Mouse (Mus musculus): Measurements from ENCODE around the gene Arl1. TPM values are rescaled to one million over a fixed set of nuclear protein-coding genes. Genes with fewer than 3 reads are reported as not detected.
"Not testable (repeated sequence)": the region's sequence is repeated elsewhere in the genome, so short reads cannot be mapped to it uniquely, and the experiment has no call there.

The Arl1 gene
- polyA plus RNA-seq, 1 experiment from 2014 or later: 186 TPM

DNA sequence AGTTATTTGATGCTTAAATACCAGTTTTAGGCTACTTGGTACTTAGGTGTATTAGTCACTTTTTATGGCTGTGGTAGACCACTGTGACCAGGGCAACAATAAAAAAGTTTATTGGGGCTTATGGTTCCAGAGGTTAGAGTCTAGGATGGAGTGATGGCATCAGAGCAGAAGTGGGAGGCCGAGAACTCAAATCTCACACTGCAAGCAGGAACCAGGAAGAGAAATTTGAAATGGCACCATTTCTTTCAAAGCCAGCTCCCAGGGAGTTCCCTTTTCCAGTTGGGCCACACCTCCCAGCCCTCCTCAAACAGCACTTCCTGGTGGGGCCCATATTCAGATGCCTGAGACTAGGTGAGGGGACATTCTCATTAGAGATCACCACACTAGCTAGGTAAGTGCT lies 9.2 kb downstream of the Arl1 start:
- H3K36me3 ChIP-seq (ENCODE audit: control insufficient read depth, insufficient read depth, low read length): peaks cover 64% of the 10 kb centered on the region
- H3K4me3 ChIP-seq (ENCODE audit: low read length): no peak overlapping the region
- H3K27me3 ChIP-seq (ENCODE audit: control insufficient read depth, insufficient read depth, low read length): no peaks in the 10 kb centered on the region
- no peak for ATAC-seq (ENCODE audit: low FRiP score, low TSS enrichment)
- no peaks in the 10 kb centered on the region for H3K9me3 ChIP-seq (ENCODE audit: control insufficient read depth, low read length)
- no peak overlapping the region for H3K4me2 ChIP-seq (replicated peaks; ENCODE audit: low read depth, low read length)
- H3K27ac ChIP-seq (ENCODE audit: low read depth, low read length): no peak overlapping the region
- no peak overlapping the region for H3K9ac ChIP-seq (ENCODE audit: low read depth, low read length)
- WGBS: 86% methylated on average over 1 of the region's 1 CpGs
- H3K4me1 ChIP-seq (ENCODE audit: control insufficient read depth, insufficient read depth, low read length): no peaks in the 10 kb centered on the region

DNA sequence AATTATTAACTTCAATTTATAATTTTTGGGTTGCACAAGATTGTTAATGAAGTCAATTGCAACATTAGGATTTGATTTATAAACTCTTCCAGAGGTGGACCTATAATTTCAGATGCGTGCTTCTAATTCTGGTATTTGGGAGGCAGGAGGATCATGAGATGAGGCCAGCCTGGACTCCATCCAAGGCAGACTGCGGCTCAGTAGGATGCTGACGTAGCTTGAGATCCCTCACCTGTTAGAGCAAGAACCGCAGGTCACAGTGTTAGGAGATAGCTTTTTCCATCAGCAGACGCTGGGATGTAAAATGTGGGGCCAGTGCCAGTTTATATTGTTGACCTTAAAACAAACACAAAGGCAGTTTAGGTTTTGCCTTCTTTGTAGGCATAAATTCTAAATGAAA lies 10.1 kb downstream of the Arl1 start:
- Histone ChIP-seq H3K4me3 (ENCODE audit: low read length) (no peak overlapping the region), H3K27ac (ENCODE audit: low read depth, low read length) (no peak overlapping the region), H3K4me2 (replicated peaks; ENCODE audit: low read depth, low read length) (no peak overlapping the region), H3K27me3 (ENCODE audit: control insufficient read depth, insufficient read depth, low read length) (no peaks in the 10 kb centered on the region), H3K9ac (ENCODE audit: low read depth, low read length) (no peak overlapping the region), H3K4me1 (ENCODE audit: control insufficient read depth, insufficient read depth, low read length) (no peaks in the 10 kb centered on the region), H3K36me3 (ENCODE audit: control insufficient read depth, insufficient read depth, low read length) (peaks cover 71% of the 10 kb centered on the region), H3K9me3 (ENCODE audit: control insufficient read depth, low read length) (no peaks in the 10 kb centered on the region)
- WGBS: 78% methylated on average over 5 of the region's 5 CpGs
- no peak for ATAC-seq (ENCODE audit: low FRiP score, low TSS enrichment)

DNA sequence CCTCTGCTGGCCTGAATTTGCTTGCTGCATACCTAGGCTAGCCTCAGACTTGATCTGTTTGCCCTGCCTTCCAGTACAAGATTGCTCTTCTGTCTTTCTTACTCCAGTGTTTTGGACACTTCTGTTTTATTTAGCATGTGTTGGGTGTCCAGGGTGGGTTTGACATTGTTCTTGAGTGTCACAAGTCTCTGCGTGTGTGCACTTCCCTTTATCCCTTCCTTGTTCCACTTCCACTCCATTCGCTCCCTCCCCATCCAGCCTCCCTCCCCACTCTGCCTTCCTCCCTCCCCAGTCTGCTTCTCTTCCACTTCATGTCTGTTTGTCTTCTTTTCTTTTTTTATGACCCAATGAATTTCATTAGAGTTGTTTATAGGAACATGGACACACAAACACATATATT lies 10.8 kb downstream of the Arl1 start:
- no peak overlapping the region for H3K4me3 ChIP-seq (ENCODE audit: low read length)
- H3K9me3 ChIP-seq (ENCODE audit: control insufficient read depth, low read length): no peaks in the 10 kb centered on the region
- no peaks in the 10 kb centered on the region for H3K4me1 ChIP-seq (ENCODE audit: control insufficient read depth, insufficient read depth, low read length)
- peaks cover 69% of the 10 kb centered on the region for H3K36me3 ChIP-seq (ENCODE audit: control insufficient read depth, insufficient read depth, low read length)
- ATAC-seq (ENCODE audit: low FRiP score, low TSS enrichment): no peak
- WGBS: 84% methylated on average over 2 of the region's 2 CpGs
- H3K27ac ChIP-seq (ENCODE audit: low read depth, low read length): no peak overlapping the region
- H3K27me3 ChIP-seq (ENCODE audit: control insufficient read depth, insufficient read depth, low read length): no peaks in the 10 kb centered on the region
- no peak overlapping the region for H3K4me2 ChIP-seq (replicated peaks; ENCODE audit: low read depth, low read length)
- no peak overlapping the region for H3K9ac ChIP-seq (ENCODE audit: low read depth, low read length)

DNA sequence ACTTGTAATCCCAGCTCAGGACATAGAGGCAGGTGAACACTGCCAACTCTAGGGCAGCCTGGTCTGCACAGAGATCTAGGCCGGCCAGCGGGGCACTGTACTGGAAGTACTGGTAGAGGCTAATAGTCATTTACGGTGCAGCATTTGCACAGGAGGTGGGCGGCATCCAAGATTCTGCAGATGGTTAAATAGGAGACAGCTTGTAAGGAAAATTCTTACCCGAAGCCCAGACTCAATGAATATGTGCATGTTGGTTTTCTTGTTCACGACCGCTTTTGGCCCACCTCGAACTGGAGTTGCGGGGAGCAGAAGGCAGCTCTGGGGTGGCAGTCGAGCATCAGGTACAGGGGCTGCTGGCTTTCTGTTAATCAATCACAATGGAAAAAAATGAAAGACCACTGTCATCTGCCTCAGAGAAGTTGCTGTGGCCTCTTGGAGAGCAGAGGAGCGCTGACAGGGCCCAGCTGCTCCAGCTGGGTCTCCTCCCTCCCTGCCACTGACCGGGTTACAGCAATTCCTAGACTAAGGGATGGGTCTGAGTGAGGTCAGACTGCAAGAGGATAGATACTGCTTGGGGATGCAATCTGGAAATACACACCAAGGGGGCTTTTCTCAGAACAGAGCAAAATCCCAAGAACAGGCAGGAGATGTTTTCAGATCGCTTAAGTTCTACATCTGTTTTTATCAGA lies 31.0 kb downstream of the Arl1 start:
- Histone ChIP-seq H3K4me3 (ENCODE audit: low read length) (no peak overlapping the region), H3K9ac (ENCODE audit: low read depth, low read length) (no peak overlapping the region), H3K27me3 (ENCODE audit: control insufficient read depth, insufficient read depth, low read length) (no peaks in the 10 kb centered on the region), H3K36me3 (ENCODE audit: control insufficient read depth, insufficient read depth, low read length) (peaks cover 86% of the 10 kb centered on the region), H3K9me3 (ENCODE audit: control insufficient read depth, low read length) (no peaks in the 10 kb centered on the region), H3K4me2 (replicated peaks; ENCODE audit: low read depth, low read length) (no peak overlapping the region), H3K27ac (ENCODE audit: low read depth, low read length) (no peak overlapping the region), H3K4me1 (ENCODE audit: control insufficient read depth, insufficient read depth, low read length) (no peaks in the 10 kb centered on the region)
- ATAC-seq (ENCODE audit: low FRiP score, low TSS enrichment): no peak
- WGBS: 89% methylated on average over 13 of the region's 13 CpGs

DNA sequence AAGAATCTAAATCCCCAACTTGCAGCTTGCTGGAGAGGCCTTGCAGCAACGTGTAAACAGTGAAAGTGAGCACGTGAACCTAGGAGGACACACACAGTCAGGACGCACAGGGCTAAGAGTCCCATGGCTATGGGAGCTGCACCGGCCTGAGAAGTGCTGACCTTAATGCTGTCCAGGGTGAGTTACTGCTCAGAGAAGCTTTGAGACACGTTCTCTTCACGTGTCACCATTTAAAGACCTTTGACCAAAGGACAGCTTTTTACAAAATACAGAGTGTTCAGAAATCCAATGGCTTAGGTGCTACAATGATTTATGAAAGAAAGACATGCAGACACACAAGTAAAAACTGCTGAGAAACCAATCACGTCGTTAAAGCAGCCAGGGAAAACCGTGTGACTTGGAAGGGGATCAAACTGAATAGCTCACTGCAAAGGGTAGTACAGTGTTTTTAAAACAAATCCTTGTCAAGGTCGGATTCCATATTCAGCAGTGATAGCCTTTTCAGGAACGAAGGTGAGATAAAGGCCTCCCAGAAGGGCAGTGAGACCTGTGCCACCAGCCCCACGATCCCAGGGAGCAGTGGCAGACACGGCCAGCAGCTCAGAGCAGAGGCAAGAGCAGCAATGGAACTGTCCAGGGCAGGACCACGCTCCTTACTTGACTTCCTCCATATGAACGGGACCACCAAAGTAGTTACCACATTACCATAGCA lies 34.9 kb downstream of the Arl1 start:
- WGBS: 85% methylated on average over 15 of the region's 15 CpGs
- no peak overlapping the region for H3K9ac ChIP-seq (ENCODE audit: low read depth, low read length)
- H3K27me3 ChIP-seq (ENCODE audit: control insufficient read depth, insufficient read depth, low read length): no peaks in the 10 kb centered on the region
- peaks cover 84% of the 10 kb centered on the region for H3K36me3 ChIP-seq (ENCODE audit: control insufficient read depth, insufficient read depth, low read length)
- no peak overlapping the region for H3K27ac ChIP-seq (ENCODE audit: low read depth, low read length)
- no peak overlapping the region for H3K4me2 ChIP-seq (replicated peaks; ENCODE audit: low read depth, low read length)
- no peaks in the 10 kb centered on the region for H3K9me3 ChIP-seq (ENCODE audit: control insufficient read depth, low read length)
- H3K4me1 ChIP-seq (ENCODE audit: control insufficient read depth, insufficient read depth, low read length): no peaks in the 10 kb centered on the region
- no peak overlapping the region for H3K4me3 ChIP-seq (ENCODE audit: low read length)
- ATAC-seq (ENCODE audit: low FRiP score, low TSS enrichment): no peak

DNA sequence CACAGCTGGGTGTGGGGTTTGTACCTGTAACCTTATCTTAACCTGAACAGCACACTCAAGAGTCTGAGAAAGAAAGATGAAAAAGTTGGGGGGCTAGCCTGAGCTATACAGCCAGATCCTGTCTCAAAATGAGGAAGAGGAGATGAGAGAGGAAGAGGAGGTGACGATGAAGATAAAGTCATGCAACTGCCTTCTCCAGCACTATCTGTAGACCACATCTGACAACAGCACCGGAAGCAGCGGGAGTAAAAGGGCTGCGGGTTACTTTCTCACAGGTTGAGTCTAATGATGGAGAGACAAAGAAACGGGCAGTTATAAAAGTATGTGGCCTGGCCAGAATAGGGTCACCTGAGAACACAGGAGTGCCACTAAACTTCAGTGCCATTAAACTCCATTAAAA lies 38.3 kb downstream of the Arl1 start:
- ATAC-seq (ENCODE audit: low FRiP score, low TSS enrichment): no peak
- Histone ChIP-seq H3K4me3 (ENCODE audit: low read length) (no peak overlapping the region), H3K9me3 (ENCODE audit: control insufficient read depth, low read length) (no peaks in the 10 kb centered on the region), H3K36me3 (ENCODE audit: control insufficient read depth, insufficient read depth, low read length) (peaks cover 89% of the 10 kb centered on the region), H3K27ac (ENCODE audit: low read depth, low read length) (no peak overlapping the region), H3K9ac (ENCODE audit: low read depth, low read length) (no peak overlapping the region), H3K27me3 (ENCODE audit: control insufficient read depth, insufficient read depth, low read length) (no peaks in the 10 kb centered on the region), H3K4me2 (replicated peaks; ENCODE audit: low read depth, low read length) (no peak overlapping the region), H3K4me1 (ENCODE audit: control insufficient read depth, insufficient read depth, low read length) (no peaks in the 10 kb centered on the region)
- 92% methylated on average over 5 of the region's 5 CpGs for WGBS

DNA sequence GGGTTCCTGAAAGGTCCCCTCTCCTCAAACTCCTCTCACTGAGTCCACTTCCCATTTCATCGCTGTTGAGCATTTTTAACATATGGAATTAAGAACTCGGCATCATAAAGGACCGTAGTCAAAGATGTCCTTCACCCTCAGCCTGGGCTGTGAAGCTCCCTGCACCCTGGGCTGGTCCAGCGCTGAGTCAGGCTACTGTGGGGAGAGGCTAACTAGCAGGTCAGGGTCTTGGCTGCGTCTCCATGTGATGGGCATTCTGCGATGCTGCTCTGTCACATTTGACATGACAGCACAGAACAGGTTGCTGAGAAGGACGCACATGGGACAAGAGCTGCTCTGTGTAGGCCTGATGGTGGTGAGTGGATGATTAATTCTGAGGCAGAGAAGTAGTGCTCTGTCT lies 39.0 kb downstream of the Arl1 start:
- Histone ChIP-seq H3K9me3 (ENCODE audit: control insufficient read depth, low read length) (no peaks in the 10 kb centered on the region), H3K4me1 (ENCODE audit: control insufficient read depth, insufficient read depth, low read length) (no peaks in the 10 kb centered on the region), H3K4me2 (replicated peaks; ENCODE audit: low read depth, low read length) (no peak overlapping the region), H3K27ac (ENCODE audit: low read depth, low read length) (no peak overlapping the region), H3K27me3 (ENCODE audit: control insufficient read depth, insufficient read depth, low read length) (no peaks in the 10 kb centered on the region), H3K9ac (ENCODE audit: low read depth, low read length) (no peak overlapping the region), H3K4me3 (ENCODE audit: low read length) (no peak overlapping the region), H3K36me3 (ENCODE audit: control insufficient read depth, insufficient read depth, low read length) (peaks cover 87% of the 10 kb centered on the region)
- no peak for ATAC-seq (ENCODE audit: low FRiP score, low TSS enrichment)
- 94% methylated on average over 7 of the region's 7 CpGs for WGBS

DNA sequence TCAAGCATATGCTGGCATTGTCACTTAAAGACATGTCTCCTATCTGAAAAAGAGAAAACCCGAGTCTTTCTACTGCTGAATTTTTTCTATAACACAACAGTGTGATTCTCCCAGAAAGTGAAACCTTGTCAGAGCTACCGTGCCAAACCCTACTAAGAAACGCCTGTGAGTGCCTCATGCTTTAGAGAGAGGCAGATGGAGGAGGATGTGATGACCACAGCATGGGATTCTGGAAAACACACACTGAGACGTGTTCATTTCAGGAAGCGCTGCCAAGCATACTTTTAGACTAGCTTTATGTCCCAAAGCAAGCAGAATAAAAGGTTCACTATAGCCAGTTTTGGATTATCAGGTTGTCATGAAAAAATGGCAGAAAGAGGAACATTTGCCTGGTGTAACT lies 42.3 kb downstream of the Arl1 start:
- H3K27ac ChIP-seq (ENCODE audit: low read depth, low read length); H3K4me2 ChIP-seq (replicated peaks; ENCODE audit: low read depth, low read length); H3K4me1 ChIP-seq (ENCODE audit: control insufficient read depth, insufficient read depth, low read length); H3K9me3 ChIP-seq (ENCODE audit: control insufficient read depth, low read length); H3K9ac ChIP-seq (ENCODE audit: low read depth, low read length); ATAC-seq (ENCODE audit: low FRiP score, low TSS enrichment); H3K27me3 ChIP-seq (ENCODE audit: control insufficient read depth, insufficient read depth, low read length); H3K4me3 ChIP-seq (ENCODE audit: low read length): not testable (repeated sequence)
- peaks cover 82% of the 10 kb centered on the region for H3K36me3 ChIP-seq (ENCODE audit: control insufficient read depth, insufficient read depth, low read length)
- WGBS: 87% methylated on average over 5 of the region's 5 CpGs

DNA sequence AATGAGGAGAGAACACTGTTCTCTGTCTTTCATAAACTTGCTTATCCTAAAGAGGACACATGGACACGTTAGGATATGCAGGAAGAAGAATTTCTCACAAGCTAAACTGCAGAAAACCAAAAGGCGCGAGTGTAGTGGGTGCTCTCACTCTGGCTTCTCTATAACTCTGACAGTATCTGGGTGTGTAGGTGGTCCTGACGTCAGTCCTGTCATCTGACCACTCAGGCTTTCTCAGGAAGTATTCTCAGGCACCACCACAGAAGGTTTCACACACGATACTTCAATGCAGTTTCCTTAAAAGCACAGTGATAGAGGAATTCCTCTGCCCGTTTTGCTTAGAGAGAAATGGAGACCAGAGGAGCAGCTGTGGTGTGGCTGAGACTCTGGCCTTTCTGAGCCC lies 45.5 kb downstream of the Arl1 start:
- Histone ChIP-seq H3K27ac (ENCODE audit: low read depth, low read length) (no peak overlapping the region), H3K9me3 (ENCODE audit: control insufficient read depth, low read length) (no peaks in the 10 kb centered on the region), H3K4me2 (replicated peaks; ENCODE audit: low read depth, low read length) (no peak overlapping the region), H3K4me3 (ENCODE audit: low read length) (no peak overlapping the region), H3K9ac (ENCODE audit: low read depth, low read length) (no peak overlapping the region), H3K4me1 (ENCODE audit: control insufficient read depth, insufficient read depth, low read length) (no peaks in the 10 kb centered on the region), H3K36me3 (ENCODE audit: control insufficient read depth, insufficient read depth, low read length) (peaks cover 62% of the 10 kb centered on the region), H3K27me3 (ENCODE audit: control insufficient read depth, insufficient read depth, low read length) (no peaks in the 10 kb centered on the region)
- no peak for ATAC-seq (ENCODE audit: low FRiP score, low TSS enrichment)
- 82% methylated on average over 6 of the region's 6 CpGs for WGBS
